Mouse (Mus musculus) G1E (cell line): ENCODE data around the gene Gsto1.

Experiments
- CTCF ChIP-seq: IDR thresholded peaks from 2 replicates; pipeline ENCODE4 v1.5.1; 2012; ENCODE audit warnings: low read depth, low read length, inconsistent platforms, mixed read lengths
- GATA1 ChIP-seq: IDR thresholded peaks from 2 replicates; pipeline ENCODE4 v1.6.1; 2012; ENCODE audit warnings: borderline replicate concordance, low read length, inconsistent platforms, mixed read lengths
- POLR2AphosphoS5 ChIP-seq: IDR thresholded peaks from 2 replicates; pipeline ENCODE4 v1.6.1; 2012; ENCODE audit warnings: low read depth, low read length, inconsistent platforms; ENCODE audit not compliant: insufficient replicate concordance
- TAL1 ChIP-seq: conservative IDR thresholded peaks from 2 replicates; pipeline ENCODE4 v1.6.1; 2012; ENCODE audit warnings: low read depth, low read length, inconsistent platforms, mixed read lengths

DNA sequence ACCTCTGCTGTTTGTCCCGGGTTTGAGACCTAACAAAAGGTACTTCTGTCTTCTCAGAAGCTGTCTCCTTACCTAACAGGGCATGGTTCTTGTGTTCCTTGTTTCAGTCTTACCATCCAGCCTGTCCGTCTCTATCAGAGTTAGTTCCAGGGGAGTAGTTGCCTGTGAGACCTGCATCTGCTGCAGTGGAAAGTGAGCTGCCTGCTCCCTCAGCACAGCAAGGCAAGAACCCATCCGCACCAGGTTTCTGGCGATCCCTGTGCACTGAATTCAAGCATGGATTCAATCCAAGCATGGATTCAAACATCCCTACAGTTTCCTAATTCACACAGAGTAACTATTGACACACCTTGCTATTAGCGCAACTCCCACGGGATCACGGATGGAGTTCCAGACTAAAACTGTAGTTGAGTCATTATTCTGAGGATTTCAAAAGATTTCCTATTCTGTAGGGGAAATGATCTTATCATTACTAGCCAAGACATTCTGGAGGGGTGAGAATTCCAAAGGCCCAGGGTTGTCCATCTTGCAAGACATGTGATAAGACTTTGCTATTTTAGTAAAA lies 15.4 kb downstream of the Gsto1 start:
- no peak for TF ChIP-seq CTCF
- TF ChIP-seq TAL1, result no peak
- TF ChIP-seq GATA1, result no peak
- no peak for TF ChIP-seq POLR2AphosphoS5
